Mouse (Mus musculus) bone marrow, adult 2 months (tissue): ENCODE measurements around the gene Ubr2. TPM values are rescaled to one million over a fixed set of nuclear protein-coding genes. Genes with fewer than 3 reads are reported as not detected.
A peak's percentile ranks its signal among the peaks of the same experiment; 100 is the strongest.

Source experiments
- H3K27ac ChIP-seq: fragments of 200-500 bp; 2 replicates; pipeline ENCODE4 v1.5.1; 2012; ENCODE audit warnings: low read depth, mild to moderate bottlenecking, control low read depth, inconsistent platforms, low read length; ENCODE audit not compliant: control insufficient read depth, poor library complexity, insufficient read depth
- H3K4me1 ChIP-seq: fragments of 200-500 bp; 2 replicates; pipeline ENCODE4 v1.6.1; 2011; ENCODE audit warnings: low read length; ENCODE audit not compliant: control insufficient read depth, insufficient read depth
- H3K4me3 ChIP-seq: fragments of 200-500 bp; replicated peaks from 2 replicates; pipeline ENCODE3; 2011; ENCODE audit warnings: mild to moderate bottlenecking, low read depth, low read length, control low read depth; ENCODE audit not compliant: control insufficient read depth
- CTCF ChIP-seq: fragments of 200-500 bp; IDR thresholded peaks from 2 replicates; pipeline ENCODE4 v1.5.1; 2011; ENCODE audit warnings: low read length, control low read depth; ENCODE audit not compliant: control insufficient read depth, insufficient read depth
- POLR2A ChIP-seq: fragments of 200-500 bp; IDR thresholded peaks from 2 replicates; pipeline ENCODE4 v1.6.1; 2011; ENCODE audit warnings: low read depth, mild to moderate bottlenecking, control low read depth, low read length, borderline replicate concordance; ENCODE audit not compliant: control insufficient read depth
- WGBS: fragments of 180-500 bp; shearing (Covaris S2); methylation state at CpG from one replicate; pipeline ENCODE4 v1.1.7; 2018; 5-methylcytosine and 5-hydroxymethylcytosine counted together
- polyA plus RNA-seq: library from polyadenylated mRNA; stranded (reverse); fragments of >200 nt; gene quantifications from 2 replicates; pipeline ENCODE4 v1.2.4, GENCODE M21; 2011; ENCODE audit warnings: low replicate concordance; ENCODE audit not compliant: missing spikeins, insufficient read depth, insufficient read length

Ubr2 gene
- polyA plus RNA-seq, 1 experiment, result 49.0 TPM

DNA sequence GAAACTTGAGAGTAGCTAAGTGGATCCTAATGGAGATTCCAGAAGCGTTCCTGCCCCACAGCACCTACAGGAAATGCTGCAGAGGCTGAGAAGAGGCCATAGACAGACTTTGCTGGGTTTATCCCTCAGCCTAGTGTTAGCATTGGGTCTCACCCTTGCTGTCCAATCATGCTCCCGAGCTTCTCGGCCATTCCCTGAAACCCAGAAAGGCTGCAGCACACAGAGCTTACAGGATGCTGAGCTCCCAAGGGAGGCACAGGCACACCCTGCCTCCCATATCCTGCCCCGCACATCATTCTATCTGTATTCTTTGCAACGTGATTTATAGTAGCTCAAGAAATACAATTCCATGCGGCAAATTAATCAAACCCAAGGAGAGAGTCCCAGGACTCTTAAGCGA is 13.9 kb downstream of the Ubr2 start:
- TF ChIP-seq CTCF (no peak), POLR2A (no peak)
- peaks cover 2% of the 10 kb centered on the region; the same call in 1 of the 2 replicates for H3K4me1 ChIP-seq
- H3K4me3 ChIP-seq, result no peak overlapping the region
- 88% methylated on average over 7 of the region's 7 CpGs for WGBS
- H3K27ac ChIP-seq, result no peak overlapping the region

DNA sequence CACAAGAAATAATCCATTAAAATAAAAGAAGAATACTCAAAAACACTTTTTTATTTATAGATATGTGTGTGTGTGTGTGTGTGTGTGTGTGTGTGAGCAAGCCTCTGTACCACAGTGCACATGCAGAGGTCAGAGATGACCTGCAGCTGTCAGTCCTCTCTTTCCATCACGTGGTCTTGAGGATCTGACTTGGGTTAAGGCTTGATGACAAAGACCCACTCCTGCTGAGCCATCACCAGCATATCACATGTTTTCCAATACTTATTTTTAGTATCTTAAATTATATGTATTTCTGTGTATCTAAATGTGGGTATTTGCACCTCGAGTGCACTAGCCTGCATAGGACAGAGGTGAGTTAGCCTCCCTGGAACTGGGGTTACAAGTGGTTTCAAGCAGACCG is 14.7 kb downstream of the Ubr2 start:
- WGBS, result 79% methylated on average over 3 of the region's 3 CpGs
- H3K27ac ChIP-seq, result no peak overlapping the region
- peaks cover 2% of the 10 kb centered on the region; the same call in 1 of the 2 replicates for H3K4me1 ChIP-seq
- TF ChIP-seq CTCF, result no peak
- no peak for TF ChIP-seq POLR2A
- H3K4me3 ChIP-seq, result no peak overlapping the region

DNA sequence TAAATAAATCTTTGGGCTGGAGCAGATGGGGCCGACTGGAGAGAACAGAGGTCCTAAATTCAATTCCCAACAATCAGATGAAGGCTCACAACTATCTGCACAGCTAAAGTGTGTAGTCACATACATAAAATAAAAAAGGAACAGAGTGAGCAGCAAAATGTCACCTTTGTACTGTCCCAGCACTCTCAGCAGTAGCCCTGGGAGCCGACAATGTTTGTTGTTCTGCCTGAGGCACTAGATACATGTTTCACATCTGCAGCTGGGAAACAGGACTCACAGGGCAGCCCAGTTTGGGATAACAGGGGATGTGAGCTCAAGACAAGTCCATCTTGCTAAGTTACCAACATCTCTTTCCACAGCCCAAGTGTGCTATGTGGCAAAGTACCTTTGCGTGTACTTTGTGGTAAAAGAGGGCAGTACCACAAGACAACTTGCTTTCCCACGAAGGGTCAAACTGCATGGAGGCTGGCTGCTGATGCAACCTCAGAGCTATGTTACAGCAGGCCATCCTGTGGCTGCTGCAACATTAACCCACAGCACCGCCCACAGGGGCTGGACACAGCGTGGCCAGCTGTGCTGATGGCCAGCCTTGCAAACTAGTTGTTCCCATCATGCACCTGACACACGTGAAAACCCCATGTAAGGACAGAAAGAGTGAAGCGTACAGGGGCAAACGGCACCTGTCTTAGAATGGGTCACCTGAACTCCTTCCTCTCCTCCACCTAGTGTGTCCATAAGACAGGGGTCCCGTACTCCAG is 15.5 kb downstream of the Ubr2 start:
- WGBS, result 57% methylated on average over 10 of the region's 10 CpGs
- Histone ChIP-seq H3K4me3 (no peak overlapping the region), H3K4me1 (peaks cover 2% of the 10 kb centered on the region; the same call in 1 of the 2 replicates), H3K27ac (peak overlapping the region; percentile 49; the same call in 1 of the 2 replicates)
- no peak for TF ChIP-seq CTCF
- no peak for TF ChIP-seq POLR2A

DNA sequence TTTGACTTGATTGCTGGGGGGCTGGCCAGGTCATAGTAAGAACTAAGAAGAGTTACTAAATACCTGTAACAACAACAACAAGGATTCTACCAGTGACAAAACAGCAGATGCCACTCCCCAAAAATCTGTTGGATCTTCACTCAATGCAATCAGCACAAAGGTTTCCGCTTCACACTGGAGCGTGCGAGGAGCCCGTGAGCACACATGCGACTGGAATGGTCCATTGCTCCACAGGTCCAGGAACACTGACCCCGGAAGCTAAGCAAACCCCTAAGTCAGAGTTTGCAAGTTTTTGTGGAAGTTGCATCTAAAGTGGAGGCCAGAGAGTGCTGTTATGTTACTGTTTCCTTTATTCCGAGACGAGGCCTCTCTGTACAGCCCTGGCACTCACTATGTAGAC is 16.7 kb downstream of the Ubr2 start:
- no peak for TF ChIP-seq CTCF
- TF ChIP-seq POLR2A, result no peak
- H3K27ac ChIP-seq, result no peak overlapping the region; the same call in 1 of the 2 replicates
- peaks cover 2% of the 10 kb centered on the region; the same call in 1 of the 2 replicates for H3K4me1 ChIP-seq
- no peak overlapping the region for H3K4me3 ChIP-seq
- WGBS, result 70% methylated on average over 8 of the region's 8 CpGs

DNA sequence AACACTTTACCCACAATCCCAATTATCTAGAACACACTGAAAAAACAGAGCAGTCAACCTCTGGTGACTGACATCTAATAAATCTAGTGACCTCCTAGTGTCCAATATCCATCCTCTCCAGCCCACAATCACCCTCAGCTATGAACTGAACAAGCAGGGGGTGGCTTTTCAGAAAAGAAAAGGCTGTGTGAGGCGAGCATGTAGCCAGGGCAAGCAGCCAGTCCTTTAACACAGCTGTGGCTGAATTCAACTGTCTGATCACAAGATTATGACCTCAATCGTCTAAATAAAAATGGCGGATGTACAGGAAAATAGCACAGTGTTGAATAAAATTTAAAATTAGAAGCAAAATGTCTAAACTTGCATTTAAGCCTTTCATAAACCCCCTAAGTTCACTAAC is 22.7 kb downstream of the Ubr2 start:
- 77% methylated on average over 3 of the region's 3 CpGs for WGBS
- Histone ChIP-seq H3K27ac (no peak overlapping the region), H3K4me1 (no peaks in the 10 kb centered on the region), H3K4me3 (no peak overlapping the region)
- TF ChIP-seq CTCF, result no peak
- TF ChIP-seq POLR2A, result no peak

DNA sequence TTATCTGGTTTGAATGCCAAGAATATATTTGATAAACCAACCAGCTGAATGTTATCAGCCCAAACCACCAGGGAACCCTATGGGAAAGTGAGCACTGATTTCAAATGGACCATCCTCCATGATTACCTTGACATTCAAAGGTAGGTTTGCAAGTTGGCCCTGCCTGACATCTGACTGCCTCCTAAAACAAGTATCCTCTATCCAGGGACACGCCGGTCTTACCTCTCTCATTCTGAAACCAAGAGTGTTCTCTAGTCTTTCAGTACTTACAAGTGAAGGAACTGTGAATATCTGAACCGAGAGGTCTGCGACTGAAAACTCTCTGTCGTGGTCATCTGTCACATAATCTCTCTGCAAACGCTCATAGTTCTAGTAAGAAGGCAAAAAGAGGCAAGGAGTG is 30.3 kb downstream of the Ubr2 start:
- WGBS, result 91% methylated on average over 6 of the region's 6 CpGs
- no peaks in the 10 kb centered on the region for H3K4me1 ChIP-seq
- TF ChIP-seq POLR2A, result no peak
- TF ChIP-seq CTCF, result no peak

DNA sequence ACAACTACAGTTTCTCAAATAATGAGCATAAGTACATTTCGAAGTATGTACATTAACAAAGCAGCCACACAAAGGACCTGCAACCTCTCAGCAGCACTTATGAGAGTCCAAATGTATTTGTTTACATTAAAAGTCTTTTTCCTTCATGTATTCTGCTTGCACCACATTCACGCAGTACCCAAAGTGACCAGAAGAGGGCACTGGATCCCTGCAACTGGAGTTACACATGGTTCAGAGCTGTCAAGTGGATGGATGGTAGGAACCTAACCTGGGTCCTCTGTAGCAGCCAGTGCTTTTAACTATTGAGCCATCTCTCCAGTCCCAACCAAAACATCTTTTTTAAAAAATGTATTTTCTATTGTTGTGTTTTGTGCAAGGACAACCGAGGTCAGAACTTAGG is 35.2 kb downstream of the Ubr2 start:
- 71% methylated on average over 3 of the region's 3 CpGs for WGBS
- H3K27ac ChIP-seq, result no peak overlapping the region
- H3K4me3 ChIP-seq, result no peak overlapping the region
- TF ChIP-seq POLR2A (no peak), CTCF (peak; percentile 82)
- no peaks in the 10 kb centered on the region for H3K4me1 ChIP-seq

More for the DNA sequence above, 30.3 kb downstream of the Ubr2 start:
- Histone ChIP-seq H3K4me3 (no peak overlapping the region), H3K27ac (no peak overlapping the region)

DNA sequence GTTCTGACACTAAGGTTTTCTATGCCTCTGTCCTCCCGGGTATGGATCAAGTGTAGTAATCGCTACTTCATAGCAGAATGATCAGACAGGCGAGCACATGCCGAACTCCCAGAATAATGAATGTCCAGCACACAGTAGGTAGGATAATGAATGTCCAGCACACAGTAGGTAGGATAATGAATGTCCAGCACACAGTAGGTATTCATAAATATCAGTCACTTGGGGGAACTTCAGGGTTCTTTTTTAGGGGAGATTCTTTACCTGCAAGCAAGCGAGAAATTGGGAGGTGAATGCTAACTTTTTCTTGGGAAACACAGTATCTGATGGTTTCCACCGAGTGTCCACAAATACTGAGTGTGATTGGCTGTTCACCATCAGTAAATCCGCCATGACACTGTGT is 37.8 kb downstream of the Ubr2 start:
- 91% methylated on average over 7 of the region's 7 CpGs for WGBS

DNA sequence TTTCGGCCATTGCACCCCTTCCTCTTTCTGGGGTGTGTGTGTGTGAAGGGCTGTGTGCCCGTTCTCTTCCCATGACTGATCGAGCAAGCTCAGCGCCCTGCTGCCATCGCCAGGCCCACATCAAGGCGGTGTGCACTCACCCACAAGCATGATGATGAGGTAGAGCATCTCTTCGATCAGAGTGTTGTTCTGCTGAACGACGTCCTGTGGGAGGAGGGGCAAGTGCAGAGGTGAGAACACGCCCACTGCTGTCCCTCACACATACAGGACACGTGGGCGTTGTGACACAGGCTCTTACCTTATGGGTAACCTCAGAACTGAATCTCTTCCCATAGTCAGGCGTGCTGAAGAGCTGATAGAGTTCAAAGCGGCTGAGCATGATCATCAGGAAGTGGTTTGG is 43.5 kb downstream of the Ubr2 start:
- no peak overlapping the region for H3K27ac ChIP-seq
- WGBS, result 78% methylated on average over 14 of the region's 14 CpGs
- H3K4me1 ChIP-seq, result no peaks in the 10 kb centered on the region
- no peak overlapping the region for H3K4me3 ChIP-seq
- TF ChIP-seq CTCF, result no peak
- TF ChIP-seq POLR2A, result no peak

More for the DNA sequence above, 37.8 kb downstream of the Ubr2 start:
- Histone ChIP-seq H3K27ac (no peak overlapping the region), H3K4me3 (no peak overlapping the region), H3K4me1 (no peaks in the 10 kb centered on the region)
- TF ChIP-seq POLR2A, result no peak
- no peak for TF ChIP-seq CTCF
